Mouse (Mus musculus) kidney, embryonic 16.5 days (tissue): ENCODE measurements around the gene Zfp273. TPM values are rescaled to one million over a fixed set of nuclear protein-coding genes. Genes with fewer than 3 reads are reported as not detected.
A peak's percentile ranks its signal among the peaks of the same experiment; 100 is the strongest.
"Not testable (repeated sequence)": the region's sequence is repeated elsewhere in the genome, so short reads cannot be mapped to it uniquely, and the experiment has no call there.

Experiments
- ATAC-seq: fragments of 200-750 bp; cut with Nextera tagmentation; 2 replicates; pipeline ENCODE4 v1.8.0; 2017; ENCODE audit warnings: moderate TSS enrichment; ENCODE audit not compliant: low FRiP score, low TSS enrichment
- H3K27ac ChIP-seq: fragments of 300-500 bp; sonication (generic); 2 replicates; pipeline ENCODE4 v1.5.1; 2014; ENCODE audit warnings: low read length
- H3K27me3 ChIP-seq: fragments of 300-500 bp; sonication (generic); 2 replicates; pipeline ENCODE4 v1.6.1; 2014; ENCODE audit warnings: low read length, control low read depth, mixed read lengths; ENCODE audit not compliant: insufficient read depth
- H3K36me3 ChIP-seq: fragments of 300-500 bp; sonication (generic); 2 replicates; pipeline ENCODE4 v1.6.1; 2014; ENCODE audit warnings: low read length, control low read depth, mixed read lengths; ENCODE audit not compliant: insufficient read depth
- H3K4me1 ChIP-seq: fragments of 300-500 bp; sonication (generic); 2 replicates; pipeline ENCODE4 v1.6.1; 2014; ENCODE audit warnings: low read length, control low read depth, mixed read lengths; ENCODE audit not compliant: insufficient read depth
- H3K4me2 ChIP-seq: fragments of 300-500 bp; sonication (generic); replicated peaks from 2 replicates; pipeline ENCODE4 v1.6.1; 2014; ENCODE audit warnings: low read depth, low read length
- H3K4me3 ChIP-seq: fragments of 300-500 bp; sonication (generic); 2 replicates; pipeline ENCODE4 v1.5.1; 2014; ENCODE audit warnings: mild to moderate bottlenecking, low read length
- H3K9ac ChIP-seq: fragments of 300-500 bp; sonication (generic); replicated peaks from 2 replicates; pipeline ENCODE4 v1.6.1; 2014; ENCODE audit warnings: low read length
- H3K9me3 ChIP-seq: fragments of 300-500 bp; sonication (generic); 2 replicates; pipeline ENCODE4 v1.6.1; 2016; ENCODE audit warnings: low read length, control low read depth
- WGBS: fragments of 180-500 bp; shearing (Covaris S2); extraction: QIAGEN DNeasy Blood & Tissue Kit; methylation state at CpG from one replicate; pipeline ENCODE4 v1.1.7; 2014; 5-methylcytosine and 5-hydroxymethylcytosine counted together
- polyA plus RNA-seq: library from polyadenylated mRNA; unstranded; fragments of >200 nt; fragmentation: Nextera tagmentation; extraction: Ambion mirVana; gene quantifications from 2 replicates; pipeline ENCODE4 v1.2.1, GENCODE M21; 2015

Gene Zfp273
- polyA plus RNA-seq, 1 experiment from 2014 or later: 8.7 TPM

- no peaks in the 10 kb centered on the region for H3K36me3 ChIP-seq
- H3K27ac ChIP-seq: no peak within 1 kb of the TSS
Measured at GRCm38 (mm10) chr13:67863026-67863425, 49.5 kb downstream of the Zfp273 start, which contains the start of gene BC048507. Gene BC048507 (plus strand): TSS chr13:67863326.

GRCm38 (mm10) chr13:67864764-67865350 lies 51.3 kb downstream of the Zfp273 start:
- no peak overlapping the region for H3K9ac ChIP-seq
- no peak overlapping the region for H3K4me2 ChIP-seq
- H3K27me3 ChIP-seq: no peaks in the 10 kb centered on the region
- no peaks in the 10 kb centered on the region for H3K36me3 ChIP-seq
- H3K4me1 ChIP-seq: no peaks in the 10 kb centered on the region
- no peak overlapping the region for H3K27ac ChIP-seq
- H3K4me3 ChIP-seq: no peak overlapping the region
- no peak for ATAC-seq
- WGBS: 70% methylated on average over 5 of the region's 5 CpGs
- H3K9me3 ChIP-seq: no peaks in the 10 kb centered on the region; the same call in 1 of the 2 replicates

More at GRCm38 (mm10) chr13:67863026-67863425, 49.5 kb downstream of the Zfp273 start, which contains the start of gene BC048507:
- WGBS: 80% methylated on average over 11 of the region's 11 CpGs
- Histone ChIP-seq H3K9me3 (no peaks in the 10 kb centered on the region; the same call in 1 of the 2 replicates), H3K4me1 (no peaks in the 10 kb centered on the region), H3K9ac (no peak within 1 kb of the TSS), H3K4me2 (no peak within 1 kb of the TSS), H3K4me3 (no peak within 1 kb of the TSS), H3K27me3 (no peaks in the 10 kb centered on the region)
- no peak for ATAC-seq

GRCm38 (mm10) chr13:67867899-67868298 lies 54.4 kb downstream of the Zfp273 start:
- no peak overlapping the region for H3K4me3 ChIP-seq
- no peaks in the 10 kb centered on the region for H3K27me3 ChIP-seq
- no peaks in the 10 kb centered on the region; the same call in 1 of the 2 replicates for H3K9me3 ChIP-seq
- no peak overlapping the region for H3K9ac ChIP-seq
- no peak for ATAC-seq
- H3K4me2 ChIP-seq: no peak overlapping the region
- H3K27ac ChIP-seq: no peak overlapping the region
- H3K36me3 ChIP-seq: no peaks in the 10 kb centered on the region
- WGBS: 31% methylated on average over 3 of the region's 3 CpGs
- H3K4me1 ChIP-seq: no peaks in the 10 kb centered on the region

- H3K4me2 ChIP-seq: peak overlapping the region; percentile 35; the same call in 1 of the 2 replicates
- 0 out of 2 replicates have a peak overlapping the region, but pooled peaks have one; percentile 41 for H3K9ac ChIP-seq
- H3K4me3 ChIP-seq: peak overlapping the region; percentile 8; the same call in 1 of the 2 replicates
- H3K27ac ChIP-seq, H3K36me3 ChIP-seq, H3K27me3 ChIP-seq, H3K4me1 ChIP-seq, H3K9me3 ChIP-seq, ATAC-seq: not testable (repeated sequence)
- 36% methylated on average over 6 of the region's 12 CpGs for WGBS
Measured at GRCm38 (mm10) chr13:67876049-67876698, 62.6 kb downstream of the Zfp273 start.

Other genes starting within 250 kb of the Zfp273 start
- gene Zfp729b, start 204.0 kb upstream of the Zfp273 start, polyA plus RNA-seq: 4.3 and 4.7 TPM in 2 replicates
- not detected in 2 replicates for gene Gm49345, start 176.0 kb upstream of the Zfp273 start, polyA plus RNA-seq
- 3.1 TPM in 2 replicates for gene Zfp729a, start 175.9 kb upstream of the Zfp273 start, polyA plus RNA-seq
- 11.0 and 13.4 TPM in 2 replicates for gene Zfp738, start 126.7 kb upstream of the Zfp273 start, polyA plus RNA-seq
- gene Zfp65, start 84.6 kb upstream of the Zfp273 start, polyA plus RNA-seq: 7.1 and 7.3 TPM in 2 replicates
- 6.3 and 6.4 TPM in 2 replicates for gene Zfp85, start 58.5 kb upstream of the Zfp273 start, polyA plus RNA-seq
- 2.6 and 2.7 TPM in 2 replicates for gene Zfp493, start 34.0 kb upstream of the Zfp273 start, polyA plus RNA-seq
- gene Gm10037, start 17.4 kb downstream of the Zfp273 start, polyA plus RNA-seq: 2.1 and 3.6 TPM in 2 replicates
- not detected in 2 replicates for gene BC048507, start 49.6 kb downstream of the Zfp273 start, polyA plus RNA-seq